Comparison of ENCODE assay signal across 21 mouse cellular contexts in genomic region chr13:49643669-49644362, GRCm38 (mm10). TPM values are rescaled to one million over a fixed set of nuclear protein-coding genes. Genes with fewer than 3 reads are reported as not detected.
DNase-seq lines count a peak whose midpoint lies in the region; ATAC-seq and TF ChIP-seq lines count a peak whose summit lies in the region.
"Had no signal": no experiment of that assay in that cellular context is flagged by ENCODE, and none has a peak within 500 bp of the region (broad histone marks: within the 10 kb centered on the region; RNA-seq: fewer than 3 reads in every experiment).

No protein-coding gene starts in this region.

- no peak overlapping the region for H3K9ac ChIP-seq in heart, postnatal 0 days (replicated peaks; ENCODE audit: low read depth, low read length)
- H3K9ac ChIP-seq in lung, postnatal 0 days (replicated peaks; ENCODE audit: low read depth), result no peak overlapping the region
- no peak overlapping the region for H3K9ac ChIP-seq in stomach, postnatal 0 days (ENCODE audit: low read length)
- H3K9ac ChIP-seq: embryonic facial prominence, embryonic 15.5 days; forebrain, embryonic 12.5 days; hindbrain, embryonic 13.5 days; liver, embryonic 14.5 days; neural tube, embryonic 13.5 days had no signal

- TF ChIP-seq POLR2A in embryonic fibroblast, embryonic 13.5 days (IDR thresholded peaks at IDR 0.05; ENCODE audit: low read depth, low read length), result no peak

- no peak for TF ChIP-seq CTCF in heart, postnatal 0 days (IDR thresholded peaks at IDR 0.05; ENCODE audit: low read depth)
- no peak for TF ChIP-seq CTCF in lung, postnatal 0 days (IDR thresholded peaks at IDR 0.05)
- TF ChIP-seq CTCF in embryonic fibroblast, embryonic 13.5 days (IDR thresholded peaks at IDR 0.05; ENCODE audit: borderline replicate concordance, insufficient read depth, low read length), result no peak
- no peak for TF ChIP-seq CTCF in stomach, postnatal 0 days (IDR thresholded peaks at IDR 0.05; ENCODE audit: low read depth)

- DNase-seq in heart, postnatal 0 days (ENCODE audit: low spot score), result no peak
- no peak for DNase-seq in heart, adult 8-10 months (ENCODE audit: low spot score)
- DNase-seq in lung, postnatal 0 days (ENCODE audit: low spot score), result peak; percentile 32
- no peak for DNase-seq in lung, adult 18-20 months
- no peak for DNase-seq in stomach, postnatal 0 days (ENCODE audit: low spot score)
- DNase-seq in layer of hippocampus, adult 8-10 months (ENCODE audit: low spot score in 2 of 2), result no peak
- DNase-seq: adrenal gland, adult 8-10 months; cerebellum, postnatal 10 days; gastrocnemius, postnatal 14 days; kidney, adult 11 months; right cerebral cortex, postnatal 14 days; thymus, adult 18-20 months had no signal

- H3K4me3 ChIP-seq in heart, postnatal 0 days (ENCODE audit: low read depth, low read length), result no peak overlapping the region
- H3K4me3 ChIP-seq in lung, postnatal 0 days (ENCODE audit: low read depth, low read length), result no peak overlapping the region
- no peak overlapping the region for H3K4me3 ChIP-seq in embryonic fibroblast, embryonic 13.5 days (ENCODE audit: insufficient read depth, low read length)
- no peak overlapping the region for H3K4me3 ChIP-seq in stomach, postnatal 0 days (ENCODE audit: low read depth, low read length)
- H3K4me3 ChIP-seq: embryonic facial prominence, embryonic 15.5 days; forebrain, embryonic 12.5 days; hindbrain, embryonic 13.5 days; left cerebral cortex, adult 2 months; neural tube, embryonic 13.5 days had no signal

- H3K27ac ChIP-seq in heart, postnatal 0 days (ENCODE audit: low read depth), result peak overlapping the region; percentile 25; the same call in 1 of the 2 replicates
- no peak overlapping the region for H3K27ac ChIP-seq in lung, postnatal 0 days (ENCODE audit: low read length)
- H3K27ac ChIP-seq in embryonic fibroblast, embryonic 13.5 days (ENCODE audit: insufficient read depth, low read length), result peak overlapping the region; percentile 78
- H3K27ac ChIP-seq in stomach, postnatal 0 days (replicated peaks), result peak overlapping the region; percentile 45; the same call in 1 of the 2 replicates
- H3K27ac ChIP-seq: embryonic facial prominence, embryonic 15.5 days; forebrain, embryonic 12.5 days; hindbrain, embryonic 13.5 days; left cerebral cortex, adult 2 months; liver, embryonic 14.5 days; neural tube, embryonic 13.5 days had no signal

- no peaks in the 10 kb centered on the region; the same call in 1 of the 2 replicates for H3K36me3 ChIP-seq in heart, postnatal 0 days (replicated peaks; ENCODE audit: control insufficient read depth, insufficient read depth, low read length)
- H3K36me3 ChIP-seq in lung, postnatal 0 days (ENCODE audit: insufficient read depth, low read length), result no peaks in the 10 kb centered on the region
- H3K36me3 ChIP-seq in stomach, postnatal 0 days (ENCODE audit: control insufficient read depth, insufficient read depth, low read length), result no peaks in the 10 kb centered on the region
- H3K36me3 ChIP-seq: embryonic facial prominence, embryonic 15.5 days; forebrain, embryonic 12.5 days; hindbrain, embryonic 13.5 days; neural tube, embryonic 13.5 days had no signal

- H3K27me3 ChIP-seq in heart, postnatal 0 days (ENCODE audit: control insufficient read depth, insufficient read depth, low read length), result no peaks in the 10 kb centered on the region
- H3K27me3 ChIP-seq in lung, postnatal 0 days (replicated peaks; ENCODE audit: insufficient read depth, low read length), result no peaks in the 10 kb centered on the region
- H3K27me3 ChIP-seq in stomach, postnatal 0 days (ENCODE audit: control insufficient read depth, insufficient read depth, low read length), result no peaks in the 10 kb centered on the region
- H3K27me3 ChIP-seq: embryonic facial prominence, embryonic 15.5 days; forebrain, embryonic 12.5 days; hindbrain, embryonic 13.5 days; neural tube, embryonic 13.5 days had no signal

- no peak for TF ChIP-seq EP300 in heart, postnatal 0 days (IDR thresholded peaks at IDR 0.05; ENCODE audit: low read depth)
- TF ChIP-seq EP300 in lung, postnatal 0 days (IDR thresholded peaks at IDR 0.05), result no peak
- TF ChIP-seq EP300 in stomach, postnatal 0 days (optimal IDR thresholded peaks at IDR 0.05), result no peak

- H3K4me1 ChIP-seq in heart, postnatal 0 days (ENCODE audit: control insufficient read depth, insufficient read depth), result 0 out of 2 replicates have a peak, but pooled peaks cover 3% of the 10 kb centered on the region
- H3K4me1 ChIP-seq in lung, postnatal 0 days (ENCODE audit: insufficient read depth, low read depth, low read length), result no peaks in the 10 kb centered on the region
- peaks cover 8% of the 10 kb centered on the region for H3K4me1 ChIP-seq in embryonic fibroblast, embryonic 13.5 days (ENCODE audit: control insufficient read depth, insufficient read depth, low read length)
- no peaks in the 10 kb centered on the region for H3K4me1 ChIP-seq in stomach, postnatal 0 days (replicated peaks; ENCODE audit: control insufficient read depth, insufficient read depth)
- H3K4me1 ChIP-seq: embryonic facial prominence, embryonic 15.5 days; forebrain, embryonic 12.5 days; hindbrain, embryonic 13.5 days; neural tube, embryonic 13.5 days had no signal

- ATAC-seq in heart, postnatal 0 days (ENCODE audit: insufficient read depth, low read depth), result no peak
- ATAC-seq in lung, postnatal 0 days, result peak; percentile 30; the same call in 1 of the 2 replicates
- no peak; the same call in 1 of the 2 replicates for ATAC-seq in stomach, postnatal 0 days (ENCODE audit: low FRiP score, low TSS enrichment)

- H3K9me3 ChIP-seq in heart, postnatal 0 days (replicated peaks; ENCODE audit: control insufficient read depth, low read length), result no peaks in the 10 kb centered on the region
- H3K9me3 ChIP-seq in lung, postnatal 0 days (ENCODE audit: low read length), result no peaks in the 10 kb centered on the region
- H3K9me3 ChIP-seq in stomach, postnatal 0 days (ENCODE audit: control insufficient read depth, low read length), result no peaks in the 10 kb centered on the region
- H3K9me3 ChIP-seq: embryonic facial prominence, embryonic 15.5 days; forebrain, embryonic 12.5 days; hindbrain, embryonic 13.5 days; neural tube, embryonic 13.5 days had no signal

- no peak overlapping the region for H3K4me2 ChIP-seq in heart, postnatal 0 days (ENCODE audit: low read depth, low read length)
- H3K4me2 ChIP-seq in lung, postnatal 0 days (replicated peaks; ENCODE audit: low read depth, low read length), result no peak overlapping the region
- H3K4me2 ChIP-seq in stomach, postnatal 0 days (replicated peaks; ENCODE audit: low read depth), result no peak overlapping the region
- H3K4me2 ChIP-seq: embryonic facial prominence, embryonic 15.5 days; forebrain, embryonic 12.5 days; hindbrain, embryonic 13.5 days; midbrain, embryonic 11.5 days; neural tube, embryonic 13.5 days had no signal

RNA-seq across cellular contexts. Expression of gene Cenpp, which starts 8.8 kb away (rescaled TPM):
- 2.1 and 15.8 TPM in 2 replicates for total RNA-seq in heart, postnatal 0 days (2014; rRNA removed; ENCODE audit: low replicate concordance)
- 16.1 and 16.2 TPM in 2 replicates for polyA plus RNA-seq in heart, postnatal 0 days (2015; fragmentation: Nextera tagmentation; extraction: Ambion mirVana)
- total RNA-seq in heart, adult 8-10 months (2022), result 1 to 10 TPM; 2.3 to 3.0 (median 2.8) TPM
- 3.8 and 3.9 TPM in 2 replicates for polyA plus RNA-seq in lung, postnatal 0 days (2015; fragmentation: Nextera tagmentation; extraction: Ambion mirVana)
- 6.5 and 9.0 TPM in 2 replicates for polyA plus RNA-seq in embryonic fibroblast, embryonic 13.5 days (2011; ENCODE audit: insufficient read length, low read depth, missing spikeins)
- 11.5 and 12.6 TPM in 2 replicates for polyA plus RNA-seq in stomach, postnatal 0 days (2015; fragmentation: Nextera tagmentation; extraction: Ambion mirVana)
- total RNA-seq in layer of hippocampus, adult 8-10 months (2022), result 1 to 10 TPM; 1.6 to 2.2 (median 2.0) TPM

RNA-seq across cellular contexts. Expression of gene Nol8, which starts 9.1 kb away (rescaled TPM):
- total RNA-seq in heart, postnatal 0 days (2014; rRNA removed; ENCODE audit: low replicate concordance), result 3.1 and 6.0 TPM in 2 replicates
- 10.5 and 10.9 TPM in 2 replicates for polyA plus RNA-seq in heart, postnatal 0 days (2015; fragmentation: Nextera tagmentation; extraction: Ambion mirVana)
- 10 to 100 TPM; 17.4 to 22.3 (median 21.2) TPM for total RNA-seq in heart, adult 8-10 months (2022)
- polyA plus RNA-seq in lung, postnatal 0 days (2015; fragmentation: Nextera tagmentation; extraction: Ambion mirVana), result 9.1 and 11.1 TPM in 2 replicates
- 18.6 and 20.5 TPM in 2 replicates for polyA plus RNA-seq in embryonic fibroblast, embryonic 13.5 days (2011; ENCODE audit: insufficient read length, low read depth, missing spikeins)
- polyA plus RNA-seq in stomach, postnatal 0 days (2015; fragmentation: Nextera tagmentation; extraction: Ambion mirVana), result 9.4 and 10.0 TPM in 2 replicates
- total RNA-seq in layer of hippocampus, adult 8-10 months (2022), result 10 to 100 TPM; 22.9 to 32.5 (median 27.7) TPM

RNA-seq across cellular contexts. Expression of gene Ogn, which starts 36.0 kb away (rescaled TPM):
- 47.4 and 71.8 TPM in 2 replicates for total RNA-seq in heart, postnatal 0 days (2014; rRNA removed; ENCODE audit: low replicate concordance)
- 60.5 and 61.7 TPM in 2 replicates for polyA plus RNA-seq in heart, postnatal 0 days (2015; fragmentation: Nextera tagmentation; extraction: Ambion mirVana)
- total RNA-seq in heart, adult 8-10 months (2022), result 10 to 100 TPM; 62.1 to 84.1 (median 78.6) TPM
- polyA plus RNA-seq in lung, postnatal 0 days (2015; fragmentation: Nextera tagmentation; extraction: Ambion mirVana), result 79.1 and 79.9 TPM in 2 replicates
- polyA plus RNA-seq in embryonic fibroblast, embryonic 13.5 days (2011; ENCODE audit: insufficient read length, low read depth, missing spikeins), result 97.4 and 284 TPM in 2 replicates
- 138 and 151 TPM in 2 replicates for polyA plus RNA-seq in stomach, postnatal 0 days (2015; fragmentation: Nextera tagmentation; extraction: Ambion mirVana)
- 1 to 10 TPM; 6.3 to 8.9 (median 8.3) TPM for total RNA-seq in layer of hippocampus, adult 8-10 months (2022)
- total RNA-seq: monocyte, adult 5-6 weeks had no signal

RNA-seq across cellular contexts. Expression of gene Iars, which starts 38.1 kb away (rescaled TPM):
- 27.8 and 34.2 TPM in 2 replicates for total RNA-seq in heart, postnatal 0 days (2014; rRNA removed; ENCODE audit: low replicate concordance)
- polyA plus RNA-seq in heart, postnatal 0 days (2015; fragmentation: Nextera tagmentation; extraction: Ambion mirVana), result 22.1 and 24.9 TPM in 2 replicates
- 10 to 100 TPM; 53.0 to 68.1 (median 64.6) TPM for total RNA-seq in heart, adult 8-10 months (2022)
- 15.1 and 16.5 TPM in 2 replicates for polyA plus RNA-seq in lung, postnatal 0 days (2015; fragmentation: Nextera tagmentation; extraction: Ambion mirVana)
- polyA plus RNA-seq in embryonic fibroblast, embryonic 13.5 days (2011; ENCODE audit: insufficient read length, low read depth, missing spikeins), result 156 and 158 TPM in 2 replicates
- polyA plus RNA-seq in stomach, postnatal 0 days (2015; fragmentation: Nextera tagmentation; extraction: Ambion mirVana), result 24.0 and 24.4 TPM in 2 replicates
- 10 to 100 TPM; 61.8 to 90.7 (median 70.2) TPM for total RNA-seq in layer of hippocampus, adult 8-10 months (2022)
